Mouse (Mus musculus) cerebellum, adult 2 months (tissue): Measurements from ENCODE around the gene Nbl1.

Experiments used
- CTCF ChIP-seq: fragments of 200-500 bp; IDR thresholded peaks from 2 replicates; pipeline ENCODE4 v1.5.1; 2011; ENCODE audit warnings: low read depth, mild to moderate bottlenecking, control low read depth, low read length, moderate library complexity, borderline replicate concordance; ENCODE audit not compliant: insufficient read depth
- POLR2A ChIP-seq: fragments of 200-500 bp; IDR thresholded peaks from 2 replicates; pipeline ENCODE4 v1.6.1; 2011; ENCODE audit warnings: low read length, control low read depth, borderline replicate concordance; ENCODE audit not compliant: insufficient read depth

GRCm38 (mm10) chr4:139055336-139055735 lies 37.5 kb downstream of the Nbl1 start:
- TF ChIP-seq POLR2A (no peak), CTCF (no peak)
